Mouse (Mus musculus) induced T-regulatory cell, adult 2 months (primary cell): ENCODE data around the gene Olfr137.

Experiments used
- DNase-seq: peaks from one replicate; pipeline ENCODE4 v3.0.0-alpha.2; 2012; ENCODE audit warnings: low read depth

Gene Olfr137

DNA sequence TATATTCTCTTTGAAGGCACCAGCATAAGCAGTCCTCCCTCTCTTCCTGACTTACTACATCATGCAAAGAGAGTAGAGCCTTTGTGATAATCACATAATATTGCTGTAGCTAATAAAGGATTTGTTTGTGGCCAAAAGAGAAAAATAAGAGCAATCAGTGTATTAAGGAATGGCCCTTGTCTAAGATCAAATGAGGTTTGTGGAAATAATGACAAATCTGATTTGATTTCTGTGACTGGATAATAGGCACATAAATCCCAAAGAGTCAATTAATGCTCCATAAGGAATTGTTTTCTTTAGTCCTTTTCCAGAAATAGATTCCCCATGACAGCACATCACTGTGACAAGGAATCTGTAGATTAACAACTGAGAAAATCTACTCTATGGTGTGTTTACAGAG, at the start of gene Olfr137:
Gene Olfr137 (minus strand): TSS at position 101 of the 400 bp plus-strand sequence.
- no peak for DNase-seq

DNA sequence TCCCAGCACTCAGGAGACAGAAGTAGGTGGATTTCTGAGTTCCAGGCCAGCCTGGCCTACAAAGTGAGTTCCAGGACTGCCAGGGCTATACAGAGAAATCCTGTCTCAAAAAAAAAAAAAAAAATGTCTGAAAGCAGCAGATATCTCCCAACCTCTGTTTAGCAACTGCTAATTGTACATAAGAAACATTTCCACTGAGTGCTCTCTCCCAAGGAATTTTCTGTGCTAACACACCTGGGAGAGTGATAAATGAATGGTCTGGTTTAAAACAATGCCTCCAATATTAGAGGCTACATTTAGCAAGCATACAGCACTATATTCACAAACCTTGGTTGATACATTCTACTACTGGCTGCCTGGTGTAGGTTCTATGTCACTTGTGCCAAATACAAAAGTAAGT, 22.2 kb upstream of the Olfr137 start, which contains the start of gene Olfr136:
Gene Olfr136 (plus strand): TSS at position 301 of the 400 bp plus-strand sequence.
- no peak for DNase-seq

DNA sequence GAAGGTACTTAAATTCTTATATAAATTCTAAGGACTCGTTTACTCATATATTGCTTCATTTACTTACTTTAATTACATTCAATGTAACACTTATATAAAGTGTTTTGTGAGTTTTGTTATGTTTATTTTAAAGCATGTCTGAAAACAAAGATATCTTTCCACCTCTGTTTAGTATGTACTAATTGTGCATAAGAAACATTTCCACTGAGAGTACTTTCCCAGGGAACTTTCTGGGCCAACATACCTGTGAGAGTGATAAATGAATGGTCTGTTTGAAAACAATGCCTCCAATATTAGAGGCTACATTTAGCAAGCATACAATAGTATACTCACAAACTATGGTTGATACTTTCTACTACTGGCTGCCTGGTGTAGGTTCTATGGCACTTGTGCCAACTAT, 46.6 kb downstream of the Olfr137 start, which contains the start of gene Olfr138:
Gene Olfr138 (plus strand): TSS at position 301 of the 400 bp plus-strand sequence.
- DNase-seq: no peak
